Mouse (Mus musculus): ENCODE measurements at regions not wholly inside any gene's neighbourhood (a gene's known extent, or its start where the extent isn't known, plus 50 kb on each side); places are given as distances from the start of the nearest gene placed in this dataset.
A peak's percentile ranks its signal among the peaks of the same experiment; 100 is the strongest.

- Histone ChIP-seq H3K4me1 (replicated peaks) (no peaks in the 10 kb centered on the region), H3K9ac (no peak overlapping the region)
- 62% methylated on average over 1 of the region's 1 CpGs for WGBS
These were observed 1490.9 kb upstream of the Slc39a10 start for GRCm38 (mm10) chr1:48383590-48383989.

GRCm38 (mm10) chr1:48380139-48380538 lies 1487.5 kb upstream of the Slc39a10 start:
- no peak overlapping the region for H3K27ac ChIP-seq (replicated peaks)
- no peaks in the 10 kb centered on the region for H3K9me3 ChIP-seq
- H3K9ac ChIP-seq, result no peak overlapping the region
- 78% methylated on average over 2 of the region's 2 CpGs for WGBS
- no peak overlapping the region for H3K4me3 ChIP-seq
- H3K4me2 ChIP-seq, result no peak overlapping the region
- no peaks in the 10 kb centered on the region for H3K27me3 ChIP-seq
- H3K36me3 ChIP-seq, result no peaks in the 10 kb centered on the region
- ATAC-seq (ENCODE audit: low FRiP score, low read depth), result no peak
- H3K4me1 ChIP-seq (replicated peaks), result no peaks in the 10 kb centered on the region

More at GRCm38 (mm10) chr1:48383590-48383989, 1490.9 kb upstream of the Slc39a10 start:
- Histone ChIP-seq H3K27me3 (no peaks in the 10 kb centered on the region), H3K27ac (replicated peaks) (no peak overlapping the region), H3K4me2 (no peak overlapping the region), H3K4me3 (no peak overlapping the region), H3K36me3 (no peaks in the 10 kb centered on the region), H3K9me3 (no peaks in the 10 kb centered on the region)
- peak; percentile 68; the same call in 1 of the 2 replicates for ATAC-seq (ENCODE audit: low FRiP score, low read depth)

DNA sequence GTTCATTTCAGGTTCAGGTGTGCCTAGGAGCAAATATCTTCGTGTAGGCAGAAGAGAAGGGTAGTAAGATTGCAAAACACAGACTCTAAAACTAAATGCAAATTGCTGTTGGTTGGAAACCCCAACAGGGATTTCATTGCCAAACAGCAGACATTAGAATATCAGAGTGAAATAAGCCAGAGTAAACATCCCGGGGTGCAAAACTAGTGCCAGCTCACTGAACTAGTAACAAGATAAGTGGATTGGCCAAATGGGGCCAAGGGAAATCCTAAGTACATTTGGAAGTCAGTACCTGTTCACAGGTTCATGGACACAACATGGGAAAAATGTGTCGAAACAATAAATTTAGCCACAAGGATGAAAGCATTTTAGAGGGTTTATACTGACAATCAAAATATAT lies 1458.8 kb upstream of the Slc39a10 start:
- 72% methylated on average over 3 of the region's 3 CpGs for WGBS
- no peak overlapping the region for H3K4me3 ChIP-seq
- ATAC-seq (ENCODE audit: low FRiP score, low read depth), result no peak

DNA sequence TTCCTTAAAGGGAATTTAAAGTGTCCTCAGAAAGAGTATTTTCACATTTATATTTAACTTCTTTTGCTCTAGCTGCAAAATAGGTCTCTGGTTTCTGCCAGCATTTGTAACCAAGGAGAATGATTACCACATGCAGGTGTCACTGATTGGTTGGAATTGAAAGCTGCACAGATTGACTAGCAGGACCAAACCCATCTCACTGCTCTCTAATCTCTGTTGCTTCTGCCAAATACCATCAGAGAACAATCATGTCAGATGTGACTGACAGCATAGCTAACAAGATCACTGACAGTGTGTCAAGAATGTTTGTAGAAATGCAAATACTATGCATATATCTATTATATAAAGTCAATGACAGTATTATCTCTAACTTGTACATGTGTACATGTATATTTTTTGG lies 1450.3 kb upstream of the Slc39a10 start:
- H3K9me3 ChIP-seq, result no peaks in the 10 kb centered on the region
- no peak overlapping the region for H3K4me3 ChIP-seq
- no peak overlapping the region for H3K9ac ChIP-seq
- no peak for ATAC-seq (ENCODE audit: low FRiP score, low read depth)
- no peaks in the 10 kb centered on the region for H3K4me1 ChIP-seq (replicated peaks)
- H3K27ac ChIP-seq (replicated peaks), result no peak overlapping the region
- no peaks in the 10 kb centered on the region for H3K27me3 ChIP-seq
- no peaks in the 10 kb centered on the region for H3K36me3 ChIP-seq
- no peak overlapping the region for H3K4me2 ChIP-seq

More for the DNA sequence above, 1458.8 kb upstream of the Slc39a10 start:
- H3K36me3 ChIP-seq, result no peaks in the 10 kb centered on the region
- no peak overlapping the region for H3K4me2 ChIP-seq
- H3K4me1 ChIP-seq (replicated peaks), result no peaks in the 10 kb centered on the region
- no peak overlapping the region for H3K27ac ChIP-seq (replicated peaks)
- H3K9ac ChIP-seq, result no peak overlapping the region
- H3K27me3 ChIP-seq, result no peaks in the 10 kb centered on the region
- no peaks in the 10 kb centered on the region for H3K9me3 ChIP-seq

Measured in hindbrain, embryonic 15.5 days (tissue).